Mouse (Mus musculus): ENCODE measurements around the gene Zdhhc22. TPM values are rescaled to one million over a fixed set of nuclear protein-coding genes. Genes with fewer than 3 reads are reported as not detected.

Gene Zdhhc22
- total RNA-seq (2022): not detected

GRCm38 (mm10) chr12:86989890-86990754 is at the start of gene Zdhhc22:
Gene Zdhhc22 (minus strand): TSS chr12:86990430.
- DNase-seq (ENCODE audit: low spot score): no peak

DNA sequence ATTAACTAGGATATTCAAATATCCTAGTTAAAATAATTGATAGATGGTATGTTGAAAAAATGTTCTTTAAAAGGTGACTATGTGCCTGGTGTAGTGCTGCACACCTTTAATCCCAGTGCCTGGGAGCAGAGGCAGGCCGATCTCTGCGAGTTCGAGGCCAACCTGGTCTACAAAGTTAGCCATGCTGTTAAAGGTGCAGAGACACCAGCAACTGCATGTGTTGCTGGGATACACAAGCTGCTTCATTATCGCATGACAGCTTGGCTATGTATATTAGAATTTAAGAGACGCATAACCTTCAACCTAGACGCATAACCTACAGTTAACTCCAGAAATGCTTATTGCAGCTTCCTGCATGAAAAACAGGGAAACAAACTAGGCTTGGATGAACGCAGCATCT is 46.4 kb upstream of the Zdhhc22 start:
- DNase-seq (ENCODE audit: low spot score): no peak

- peak; percentile 48 for DNase-seq (ENCODE audit: low spot score)
Measured at GRCm38 (mm10) chr12:87031163-87031763, 41.0 kb upstream of the Zdhhc22 start.

GRCm38 (mm10) chr12:87029251-87029976 is 39.2 kb upstream of the Zdhhc22 start:
- no peak for DNase-seq (ENCODE audit: low spot score)

- DNase-seq (ENCODE audit: low spot score): no peak
Measured at GRCm38 (mm10) chr12:87028068-87028467, 37.8 kb upstream of the Zdhhc22 start.

- DNase-seq (ENCODE audit: low spot score): no peak
Measured at GRCm38 (mm10) chr12:87027391-87027790, 37.2 kb upstream of the Zdhhc22 start.

GRCm38 (mm10) chr12:87026871-87027240 is 36.6 kb upstream of the Zdhhc22 start:
- no peak for DNase-seq (ENCODE audit: low spot score)

- DNase-seq (ENCODE audit: low spot score): no peak
Measured at GRCm38 (mm10) chr12:87026109-87026870, 36.1 kb upstream of the Zdhhc22 start.

DNA sequence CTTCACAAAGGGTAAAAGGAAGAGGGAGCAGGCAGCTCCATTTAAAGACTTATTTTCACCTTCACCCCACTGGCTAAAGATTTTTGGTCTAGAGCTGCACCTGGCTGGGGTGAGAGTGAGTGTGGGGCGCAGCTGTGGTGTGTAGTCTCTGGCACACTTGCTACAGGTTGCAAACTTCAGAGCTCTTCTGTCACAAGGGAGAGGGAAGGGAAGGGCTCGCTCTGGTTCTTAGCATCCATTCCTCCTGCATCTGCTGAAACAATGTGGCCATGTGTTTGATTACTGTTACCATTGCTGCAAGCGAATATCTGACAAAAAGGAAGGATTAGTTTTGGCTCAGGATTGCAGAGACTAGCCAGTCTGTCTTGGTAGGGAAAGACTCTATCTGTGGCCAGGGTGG is 33.2 kb upstream of the Zdhhc22 start:
- DNase-seq (ENCODE audit: low spot score): no peak

GRCm38 (mm10) chr12:87022006-87022405 is 31.8 kb upstream of the Zdhhc22 start:
- DNase-seq (ENCODE audit: low spot score): no peak

- no peak for DNase-seq (ENCODE audit: low spot score)
Measured at GRCm38 (mm10) chr12:87021040-87021439, 30.8 kb upstream of the Zdhhc22 start, which contains the start of gene Tmem63c. Gene Tmem63c (plus strand): TSS chr12:87021340.

- no peak for DNase-seq (ENCODE audit: low spot score)
Measured at GRCm38 (mm10) chr12:87018756-87019155, 28.5 kb upstream of the Zdhhc22 start.

GRCm38 (mm10) chr12:87017041-87017440 is 26.8 kb upstream of the Zdhhc22 start:
- DNase-seq (ENCODE audit: low spot score): no peak

DNA sequence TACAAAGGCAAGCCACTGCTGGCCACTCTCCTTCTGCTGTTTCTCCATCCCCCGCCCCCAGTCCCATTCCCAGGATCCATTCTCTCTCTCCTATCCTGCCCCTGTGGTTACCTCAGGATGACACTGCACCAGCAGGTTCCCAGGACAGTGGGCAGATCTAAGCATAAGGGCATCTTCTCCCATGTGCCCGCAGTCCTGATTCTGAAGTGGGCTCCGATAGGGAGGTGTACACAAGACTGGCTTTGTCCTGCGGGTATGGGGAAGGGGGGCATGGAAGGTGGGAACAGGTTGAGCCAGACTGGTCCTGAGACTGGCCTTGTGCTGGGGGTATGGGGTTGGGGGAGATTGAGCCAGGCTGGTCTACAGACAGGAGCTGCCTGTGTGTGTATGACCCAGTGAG is 14.4 kb upstream of the Zdhhc22 start:
- DNase-seq (ENCODE audit: low spot score): no peak

GRCm38 (mm10) chr12:87003606-87004005 is 13.4 kb upstream of the Zdhhc22 start:
- no peak for DNase-seq (ENCODE audit: low spot score)

DNA sequence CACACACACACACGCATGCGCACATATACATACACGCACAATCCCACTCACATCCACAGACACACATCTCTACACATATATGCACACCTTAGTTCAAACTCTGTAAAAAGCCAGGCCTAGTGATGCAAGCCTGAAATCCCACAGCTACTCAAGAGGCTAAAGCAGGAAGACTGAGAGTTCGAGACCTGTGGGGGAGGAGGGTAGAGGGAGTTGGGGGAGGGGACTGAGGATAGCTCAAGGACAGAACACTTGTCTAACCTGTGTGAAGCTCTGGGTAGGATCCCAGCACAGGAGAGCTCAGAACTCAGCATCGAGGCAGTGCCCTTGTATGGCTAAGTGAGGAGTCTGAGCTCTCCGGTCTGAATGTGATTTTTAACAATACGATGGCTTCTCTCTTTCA is 12.6 kb upstream of the Zdhhc22 start:
- DNase-seq (ENCODE audit: low spot score): no peak

DNA sequence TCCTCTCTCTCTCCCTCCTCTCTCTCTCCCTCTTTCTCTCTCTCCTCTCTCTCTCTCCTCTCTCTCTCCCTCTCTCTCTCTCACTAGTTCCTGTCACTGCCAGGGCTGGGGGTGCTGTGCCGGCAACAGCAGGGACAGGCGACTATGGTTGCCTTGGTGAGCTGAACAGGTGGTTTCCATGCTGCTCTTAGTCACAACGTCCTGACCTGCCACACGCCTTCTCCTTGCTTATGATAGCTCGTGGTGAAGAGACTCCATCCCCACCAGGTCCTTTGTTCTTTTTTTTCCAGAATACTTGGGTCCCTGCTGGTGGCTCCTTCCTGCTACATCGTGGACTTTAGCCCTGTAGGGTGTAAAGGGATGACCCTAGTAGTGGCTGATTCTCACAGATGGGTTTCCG is 12.0 kb upstream of the Zdhhc22 start:
- DNase-seq (ENCODE audit: low spot score): no peak

GRCm38 (mm10) chr12:87000840-87001176 is 10.6 kb upstream of the Zdhhc22 start:
- DNase-seq (ENCODE audit: low spot score): no peak

DNA sequence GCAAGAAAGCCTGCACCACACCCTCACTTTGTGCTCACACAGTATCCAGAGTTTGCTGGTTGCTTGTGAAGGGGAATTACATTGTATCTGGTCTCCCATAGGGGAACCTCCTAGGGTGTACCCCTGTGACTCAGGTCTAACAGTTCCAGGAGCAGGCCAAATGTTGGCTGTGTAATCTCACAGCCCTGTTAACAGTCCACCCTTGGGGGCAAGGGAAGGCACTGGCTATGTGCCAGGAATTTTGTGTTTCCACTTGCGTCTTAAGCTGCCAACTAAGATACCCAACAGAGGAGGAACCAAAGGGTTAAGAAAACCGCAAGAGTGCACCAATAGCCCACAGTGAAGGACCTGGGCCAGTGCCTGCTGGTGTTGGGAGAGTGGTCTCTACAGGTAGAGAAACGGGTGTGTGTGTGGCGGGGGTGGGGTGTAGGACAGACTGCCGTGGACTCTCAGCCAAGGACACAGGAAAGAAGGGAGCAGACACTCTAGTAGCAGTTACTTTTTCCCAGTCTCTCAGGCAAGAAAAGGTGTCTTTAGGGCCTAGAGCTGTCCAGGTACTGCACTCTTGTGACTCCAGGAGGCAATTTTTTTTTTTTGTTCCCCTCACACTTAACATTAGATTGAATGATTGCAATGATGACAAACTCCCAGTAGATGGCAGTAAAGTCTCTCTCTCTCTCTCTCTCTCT is 10.1 kb upstream of the Zdhhc22 start:
- no peak for DNase-seq (ENCODE audit: low spot score)

DNA sequence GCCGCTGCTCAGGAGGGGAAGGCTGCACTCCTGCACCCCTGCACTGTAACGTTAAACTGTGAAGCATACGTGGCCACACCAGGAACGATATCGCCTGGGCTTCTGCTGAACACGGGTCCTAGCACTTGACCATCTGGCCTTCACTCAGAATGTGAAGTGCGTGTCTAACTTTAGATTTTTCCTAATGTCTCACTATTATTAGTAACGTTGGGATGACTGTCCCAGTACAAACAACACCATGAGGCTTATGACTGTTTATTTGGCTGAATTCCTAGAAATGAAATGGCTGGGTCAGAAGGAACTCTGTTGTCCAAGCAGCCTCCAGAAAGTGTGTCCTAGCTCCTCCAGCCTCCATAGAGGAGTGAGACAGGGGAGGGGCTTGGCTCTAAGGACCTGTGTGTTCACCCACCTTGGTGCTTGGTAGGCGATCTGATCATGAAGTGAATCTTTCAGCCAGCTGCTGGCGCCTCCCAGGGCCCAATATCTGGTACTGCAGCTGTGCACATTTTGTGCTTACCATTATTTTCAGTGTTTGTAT is 9.1 kb upstream of the Zdhhc22 start:
- peak; percentile 77 for DNase-seq (ENCODE audit: low spot score)

DNA sequence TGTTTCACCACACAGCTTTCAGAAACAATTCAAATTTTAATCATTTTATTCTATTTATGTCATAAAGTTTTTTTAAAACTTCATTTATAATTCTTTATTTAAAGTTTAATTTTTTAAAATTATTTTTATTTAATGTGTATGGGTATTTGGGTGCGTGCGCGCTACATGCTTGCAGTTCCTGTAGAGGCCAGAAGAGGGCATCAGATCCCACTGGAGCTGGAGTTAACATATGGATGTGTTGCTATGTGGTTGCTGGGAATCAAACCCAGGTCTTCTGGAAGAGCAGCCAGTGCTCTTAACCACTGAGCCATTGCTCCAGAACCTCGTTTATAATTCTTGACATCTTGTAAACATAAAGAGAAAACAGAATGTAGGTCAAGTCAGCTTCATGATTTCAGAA is 8.5 kb upstream of the Zdhhc22 start:
- DNase-seq (ENCODE audit: low spot score): no peak

Measured in heart, adult 8-10 months (tissue).